Mouse (Mus musculus) heart, adult 11 months (tissue): Measurements from ENCODE around the gene Triobp.
A peak's percentile ranks its signal among the peaks of the same experiment; 100 is the strongest.
"Not testable (repeated sequence)": the region's sequence is repeated elsewhere in the genome, so short reads cannot be mapped to it uniquely, and the experiment has no call there.

Source experiments
- DNase-seq: peaks from one replicate; pipeline ENCODE4 v3.0.0; 2022

The Triobp gene

DNA sequence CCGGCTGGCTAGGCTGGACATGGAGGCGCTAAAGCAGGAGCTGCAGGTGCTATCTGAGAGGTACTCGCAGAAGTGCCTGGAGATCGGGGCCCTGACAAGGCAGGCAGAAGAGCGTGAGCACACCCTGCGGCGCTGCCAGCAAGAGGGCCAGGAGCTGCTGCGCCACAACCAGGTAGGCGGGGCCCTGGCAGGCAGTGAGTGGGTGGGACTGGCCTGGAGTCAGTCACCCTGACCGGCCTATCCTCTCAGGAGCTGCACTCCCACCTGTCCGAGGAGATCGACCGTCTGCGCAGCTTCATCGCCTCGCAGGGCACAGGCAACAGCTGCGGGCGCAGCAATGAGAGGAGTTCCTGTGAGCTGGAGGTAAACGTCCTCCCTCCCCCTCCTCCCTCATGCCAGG is 54.5 kb downstream of the Triobp start:
- peak; percentile 93 for DNase-seq

DNA sequence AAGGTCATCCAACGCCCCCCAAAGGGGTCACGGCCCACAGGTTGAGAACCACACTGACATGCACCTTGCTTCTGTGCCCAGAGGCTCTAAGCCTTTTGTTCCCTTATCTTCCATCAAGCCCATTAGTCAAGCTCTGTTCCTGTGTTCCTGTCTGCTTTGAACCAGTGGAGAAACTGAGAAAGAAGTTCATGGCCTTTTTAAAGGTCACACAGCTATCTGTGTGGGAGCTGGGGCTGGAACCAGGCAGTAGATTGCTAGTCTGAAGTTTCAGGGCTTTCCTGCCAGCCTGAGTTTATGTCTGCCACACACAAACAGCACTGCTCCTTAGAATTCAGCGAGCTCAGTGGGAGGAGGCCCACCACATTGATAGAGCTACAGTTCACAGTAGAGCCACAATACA is 55.6 kb downstream of the Triobp start:
- no peak for DNase-seq

DNA sequence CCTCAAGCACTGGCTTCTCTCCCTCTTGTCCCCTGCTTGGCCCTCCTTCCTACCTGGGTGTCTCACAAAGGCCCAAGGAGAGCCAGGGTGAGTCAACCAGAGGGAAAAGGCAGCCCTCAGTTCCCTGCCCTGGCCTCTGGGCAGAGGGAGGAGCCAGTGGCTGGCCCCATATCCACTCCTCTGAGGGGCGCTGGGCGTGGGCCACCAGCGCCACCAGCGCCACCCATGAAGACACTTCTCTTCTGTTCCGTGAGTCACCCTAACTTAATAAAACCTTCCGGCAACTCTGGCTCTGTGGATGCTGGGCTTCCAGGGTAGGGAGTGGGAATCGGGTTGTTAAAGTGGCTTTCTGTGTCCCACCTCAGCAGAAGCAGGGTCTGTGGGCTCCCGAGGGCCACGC is 58.1 kb downstream of the Triobp start:
- no peak for DNase-seq

DNA sequence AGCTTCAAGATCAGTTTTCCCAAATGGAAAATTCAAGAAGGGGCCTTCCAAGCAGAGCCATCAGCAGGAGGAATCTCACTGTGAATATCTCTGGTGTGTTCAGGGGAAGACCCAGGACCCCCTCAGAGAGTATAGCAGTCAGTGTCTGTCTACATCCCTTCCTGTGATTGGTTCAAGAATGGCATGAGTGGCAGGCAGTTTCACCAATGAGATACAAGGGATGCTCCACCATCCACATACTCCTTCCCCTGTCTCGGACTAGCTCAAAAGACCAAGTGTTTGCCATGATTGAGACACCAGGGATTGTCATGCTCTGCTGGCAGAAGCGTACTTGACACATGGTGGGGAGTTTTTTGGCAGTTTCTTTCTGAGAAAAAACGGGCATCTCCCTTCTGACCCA is 59.1 kb downstream of the Triobp start:
- no peak for DNase-seq

DNA sequence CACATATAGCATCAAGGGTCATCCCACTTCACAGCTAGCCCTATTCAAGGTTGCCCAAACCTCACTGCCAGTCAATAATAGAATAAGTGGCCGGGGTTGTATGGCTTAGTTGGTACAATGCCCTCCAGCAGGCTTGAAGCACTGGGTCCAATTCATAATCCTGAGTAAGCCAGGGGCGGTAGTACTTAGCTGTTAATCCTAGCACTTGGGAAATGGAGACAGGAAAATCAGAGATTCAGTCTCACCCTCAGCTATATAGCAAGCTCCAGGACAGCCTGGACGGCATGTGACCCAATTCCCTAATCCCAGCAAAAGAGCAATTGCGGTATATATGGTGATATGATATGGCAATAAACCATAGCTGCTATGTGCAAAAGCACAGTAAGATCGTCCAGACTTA is 59.5 kb downstream of the Triobp start:
- DNase-seq, result no peak

DNA sequence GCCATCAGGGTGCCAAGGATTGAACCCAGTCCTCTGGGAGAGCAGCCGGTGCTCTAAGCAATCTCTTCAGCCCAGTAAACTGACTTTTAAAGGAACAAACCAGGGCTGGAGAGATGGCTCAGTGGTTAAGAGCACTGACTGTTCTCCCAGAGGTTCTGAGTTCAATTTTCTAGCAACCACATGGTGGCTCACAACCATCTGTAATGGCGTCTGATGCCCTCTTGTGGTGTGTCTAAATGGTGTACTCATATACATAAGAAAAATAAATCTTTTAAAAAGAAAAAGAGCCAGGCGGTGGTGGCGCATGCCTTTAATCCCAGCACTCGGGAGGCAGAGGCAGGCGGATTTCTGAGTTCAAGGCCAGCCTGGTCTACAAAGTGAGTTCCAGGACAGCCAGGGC is 60.3 kb downstream of the Triobp start:
- DNase-seq, result not testable (repeated sequence)

DNA sequence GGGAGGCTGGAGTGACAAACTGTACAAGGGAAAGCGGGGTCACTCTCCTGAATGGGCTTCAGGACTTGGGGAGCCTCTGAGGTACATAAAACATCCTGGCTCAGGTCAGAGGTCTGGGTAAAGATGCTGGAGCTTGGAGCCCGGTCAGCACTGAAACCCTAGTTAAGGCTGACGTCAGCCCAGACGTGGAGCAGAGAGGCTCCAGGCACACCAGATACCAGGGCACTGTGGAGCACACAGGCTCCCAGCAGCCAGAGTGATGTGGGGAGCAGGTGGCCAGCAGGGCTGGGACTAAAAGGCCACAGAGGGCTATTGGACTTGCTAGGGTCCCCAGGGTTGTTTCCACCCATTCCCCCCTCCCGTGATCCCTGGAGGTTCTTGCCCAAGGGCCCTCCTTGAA is 62.2 kb downstream of the Triobp start:
- no peak for DNase-seq

DNA sequence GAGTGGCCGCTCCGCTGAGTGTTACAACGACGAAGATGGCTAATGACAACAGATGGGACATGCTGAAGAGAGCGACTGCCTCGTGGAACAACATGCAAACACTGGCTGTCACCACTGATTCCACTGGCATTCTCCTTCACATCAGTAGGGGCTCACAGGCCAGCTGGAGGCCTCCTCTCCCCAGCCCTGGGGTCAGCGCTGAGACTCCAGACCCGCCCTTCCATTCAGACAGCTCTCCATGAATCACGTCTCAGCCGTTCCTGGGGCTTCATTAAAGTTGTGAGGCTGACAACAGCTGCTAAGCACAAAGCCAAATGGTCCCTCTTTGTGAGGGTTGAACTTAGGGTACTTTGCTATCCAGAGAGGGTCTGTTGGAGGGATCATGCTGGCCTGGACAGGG is 64.0 kb downstream of the Triobp start:
- DNase-seq, result no peak

DNA sequence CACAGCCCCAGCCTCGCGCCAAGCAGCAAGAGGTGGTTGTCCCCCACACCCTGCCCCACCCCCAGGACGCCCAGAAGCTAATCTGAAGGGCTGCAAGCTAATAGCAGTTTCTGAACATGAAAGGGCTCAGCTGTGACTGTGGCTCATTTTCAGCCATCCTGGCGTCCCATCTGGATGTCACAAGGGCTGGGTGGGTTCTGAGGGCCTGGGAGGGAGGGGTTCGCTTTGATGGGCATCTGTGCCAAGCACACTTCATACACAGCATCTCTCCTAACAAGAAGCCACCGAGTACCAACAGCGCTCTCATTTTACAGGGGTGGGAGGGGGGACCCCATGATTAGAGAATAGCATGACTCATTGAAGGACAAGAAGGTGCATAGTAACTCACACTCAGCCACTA is 65.9 kb downstream of the Triobp start:
- no peak for DNase-seq

DNA sequence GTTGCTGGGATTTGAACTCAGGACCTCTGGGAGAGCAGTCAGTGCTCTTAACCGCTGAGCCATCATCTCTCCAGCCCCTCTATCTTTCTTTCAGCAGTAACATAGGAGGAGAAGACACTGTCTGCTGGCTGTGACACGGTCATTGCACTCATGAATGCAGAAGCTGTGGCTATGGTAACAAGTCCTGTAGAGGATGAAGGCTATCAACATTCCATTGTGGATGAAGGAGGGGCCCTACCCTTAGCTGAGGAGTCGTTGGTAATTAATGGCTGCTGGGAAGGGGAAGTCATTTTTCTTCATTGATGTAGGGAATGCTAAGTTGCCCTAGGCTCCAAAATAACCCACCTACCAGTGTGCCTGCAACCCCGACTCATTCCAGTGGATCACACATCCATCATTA is 70.7 kb downstream of the Triobp start:
- no peak for DNase-seq

DNA sequence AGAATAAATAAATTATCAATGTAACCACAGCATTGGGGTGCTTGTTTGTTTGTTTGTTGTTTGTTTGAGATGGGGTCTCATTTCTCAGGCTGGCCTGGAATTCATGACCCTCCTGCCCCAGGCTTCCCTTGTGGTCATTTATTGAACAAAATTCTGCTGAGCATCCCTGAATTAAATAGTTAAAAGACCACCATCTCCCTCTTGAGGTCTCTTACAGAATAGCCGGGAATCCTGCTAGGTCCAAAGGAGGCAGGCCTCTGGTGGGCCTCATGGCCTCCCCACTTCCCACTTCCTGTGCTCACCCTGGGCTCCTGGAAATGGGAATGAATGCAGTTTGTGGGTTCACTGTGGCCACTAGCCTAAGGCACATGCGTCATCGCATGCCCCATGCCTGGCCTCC is 71.4 kb downstream of the Triobp start:
- no peak for DNase-seq

DNA sequence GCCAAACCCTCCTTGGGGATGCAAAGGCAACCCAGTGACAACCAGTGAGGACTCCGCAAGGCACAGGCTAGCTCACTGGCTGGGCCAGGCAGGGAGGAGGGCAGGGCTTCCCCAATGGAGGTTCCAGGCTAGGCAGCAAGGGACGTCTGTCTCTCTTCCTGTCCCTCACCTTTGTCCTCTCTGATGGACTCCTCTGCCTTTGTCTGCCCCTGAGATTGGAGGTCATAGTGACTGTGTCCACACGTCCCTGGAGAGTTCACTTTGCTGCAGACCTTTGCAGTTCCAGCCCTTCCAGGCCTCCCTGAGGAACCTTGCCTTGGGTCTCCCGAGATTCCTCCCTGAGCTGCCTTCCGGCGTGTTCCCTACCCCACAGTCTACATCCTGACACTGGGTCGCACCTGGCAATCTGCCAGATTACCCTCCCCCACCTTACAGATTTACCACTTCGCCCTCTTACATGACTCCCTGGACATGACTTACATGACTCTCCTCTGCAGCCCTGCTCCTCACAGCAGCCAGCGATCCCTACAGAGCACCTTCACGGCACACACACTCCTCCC is 75.2 kb downstream of the Triobp start:
- DNase-seq, result no peak

DNA sequence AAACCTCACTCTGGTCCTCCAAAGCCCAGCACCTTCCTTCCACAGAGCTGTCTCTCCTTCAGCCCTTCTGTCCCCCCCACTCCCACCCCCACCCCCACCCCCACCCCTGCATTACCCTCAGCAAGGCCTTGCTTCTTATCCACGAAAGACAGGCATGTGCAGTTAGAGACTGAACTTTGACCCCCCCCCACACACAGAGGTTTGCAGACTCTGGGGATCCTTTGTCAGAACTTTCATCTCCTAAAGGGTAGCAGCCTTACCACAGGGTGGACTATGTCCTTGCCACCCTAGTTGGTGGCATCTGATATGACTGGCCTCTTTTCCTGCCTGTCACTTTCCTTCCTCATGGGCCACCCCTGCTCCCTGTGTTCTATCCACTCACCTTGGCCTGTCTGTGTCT is 75.8 kb downstream of the Triobp start:
- DNase-seq, result no peak

DNA sequence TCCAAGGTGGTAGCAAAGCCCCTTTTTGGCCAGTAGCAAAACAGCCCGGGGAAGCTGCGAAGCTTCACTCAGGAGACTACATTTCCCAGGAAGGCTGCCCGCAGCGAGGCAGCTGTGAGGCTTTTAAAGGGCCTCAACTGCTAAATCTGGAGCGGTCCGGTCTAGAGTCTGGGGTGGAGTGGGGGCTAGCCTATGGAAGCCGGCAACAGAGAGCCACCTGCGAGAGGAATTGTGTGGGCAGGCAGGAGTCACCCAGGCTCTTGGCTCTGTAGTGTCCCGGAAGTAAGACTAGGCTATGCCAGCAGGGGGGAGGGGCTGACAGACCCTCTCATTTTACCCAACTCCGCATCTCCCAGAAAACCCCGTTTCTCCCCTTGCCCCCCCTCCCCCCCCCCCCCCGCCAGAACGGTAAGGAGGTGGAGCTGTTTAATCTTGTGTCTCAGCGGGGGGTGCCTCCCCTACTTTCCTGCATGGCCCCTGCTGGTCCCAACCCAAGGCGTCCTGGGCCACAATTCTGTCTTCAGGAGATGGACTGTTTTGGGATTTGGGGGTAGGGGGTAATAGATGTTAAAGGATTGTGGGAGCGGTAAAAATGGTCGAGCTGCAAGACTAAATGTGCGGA is 78.3 kb downstream of the Triobp start:
- peak; percentile 89 for DNase-seq

DNA sequence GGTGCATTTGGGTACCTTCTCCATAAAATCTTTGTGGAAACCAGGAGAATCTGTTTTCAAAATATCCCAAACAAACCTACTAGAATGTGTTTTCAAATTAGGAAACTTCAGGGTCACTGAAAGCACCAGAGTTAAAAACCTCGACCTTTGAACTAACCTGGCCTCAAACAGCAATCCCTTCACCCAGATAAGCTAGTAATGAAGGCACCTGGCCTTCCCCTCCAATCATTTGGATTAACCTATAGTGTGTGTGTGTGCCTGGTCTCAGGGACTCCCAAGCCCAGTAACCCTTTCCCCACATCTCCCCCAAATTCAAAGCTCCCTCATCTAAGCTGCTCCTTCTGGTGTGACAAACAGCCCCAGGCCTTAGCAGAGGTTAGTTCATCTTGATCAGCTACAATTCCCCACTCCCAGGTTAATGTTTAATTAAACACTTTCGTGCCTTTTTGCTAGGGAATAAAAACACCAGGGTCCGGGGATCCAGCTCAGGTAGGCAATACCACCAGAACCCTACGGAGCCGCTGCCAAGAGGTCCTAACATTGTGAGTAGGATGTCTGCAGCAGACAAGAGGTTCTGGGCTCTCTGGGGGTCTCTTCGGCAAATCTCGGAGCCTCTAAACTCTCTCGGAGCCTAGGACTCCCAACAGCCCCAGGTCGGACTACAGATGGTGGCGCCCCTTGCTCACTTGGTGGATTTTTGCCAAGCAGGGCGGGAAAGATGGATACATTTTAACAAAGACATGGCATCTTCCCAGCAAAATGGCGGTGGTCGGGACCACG is 79.2 kb downstream of the Triobp start:
- peak; percentile 91 for DNase-seq

DNA sequence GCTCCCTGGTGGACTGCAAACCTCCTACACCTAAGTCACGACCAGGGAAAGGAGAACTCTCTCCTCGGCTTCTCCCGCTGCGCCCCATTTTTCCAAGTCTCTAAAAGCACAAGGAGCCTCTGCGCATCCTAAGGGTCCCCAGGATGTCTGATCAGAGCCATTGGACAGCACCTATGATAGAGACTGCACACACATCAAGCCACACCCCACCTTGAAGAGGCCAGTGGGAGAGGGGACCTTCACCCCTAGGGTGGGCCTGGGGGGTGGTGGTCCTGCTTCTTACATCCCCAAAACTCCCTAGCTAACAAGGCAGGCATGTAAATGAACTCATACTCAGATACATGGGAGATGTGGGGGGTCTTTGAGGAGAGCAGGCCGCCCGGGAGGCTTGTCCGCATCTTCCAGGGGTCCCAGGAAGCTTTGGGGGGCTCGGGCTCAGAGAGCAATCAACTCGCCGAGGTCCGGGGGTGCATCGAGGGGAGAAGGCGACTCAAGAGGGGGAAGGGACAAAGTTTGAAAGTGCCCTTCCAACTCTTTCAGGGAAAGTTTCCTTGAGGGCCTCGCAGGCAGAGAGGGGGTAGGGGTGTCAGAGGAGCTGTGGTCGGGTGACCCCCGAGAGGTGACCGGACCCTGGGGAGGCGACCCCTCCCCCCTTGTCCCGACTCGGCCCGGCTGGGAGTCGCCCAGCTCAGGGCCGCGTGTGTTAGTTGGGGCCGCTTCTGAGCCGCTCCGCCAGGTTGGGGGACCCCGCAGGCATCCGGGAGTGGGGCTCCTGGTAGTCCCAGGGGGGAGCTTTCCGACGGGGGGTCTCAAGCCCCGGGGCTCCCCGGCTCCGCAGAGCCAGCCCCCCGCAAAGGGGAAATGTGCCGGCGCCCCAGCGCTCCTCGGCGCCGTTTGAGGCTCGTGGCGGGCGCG is 80.0 kb downstream of the Triobp start:
- DNase-seq, result peak; percentile 96

DNA sequence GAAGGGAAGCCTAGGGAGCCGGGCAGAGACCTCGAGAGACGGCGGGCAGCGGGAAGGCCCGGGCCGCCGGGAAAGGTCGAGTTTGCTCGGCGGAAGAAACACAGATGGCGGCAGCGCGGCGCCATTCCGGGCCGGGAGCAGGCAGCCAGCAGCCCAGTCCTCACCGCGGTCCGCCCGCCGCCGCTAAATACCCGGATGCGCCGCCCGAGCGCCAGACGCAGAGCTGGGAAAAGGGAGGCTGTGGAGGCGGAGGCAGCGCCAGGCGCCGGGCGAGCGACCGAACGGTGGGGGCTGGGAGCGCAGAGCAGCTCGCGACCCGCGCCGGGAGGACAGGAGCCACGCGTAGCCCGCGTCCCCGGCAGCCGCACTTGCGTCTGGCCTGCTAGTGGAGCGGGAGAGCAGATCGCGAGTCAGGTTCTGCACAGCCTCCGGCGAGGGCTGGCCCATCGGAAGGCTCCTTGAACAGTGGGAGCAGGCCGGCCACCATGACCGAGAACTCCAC is 80.8 kb downstream of the Triobp start, which contains the start of gene H1f0:
Gene H1f0 (plus strand): TSS at position 214 of the 502 bp plus-strand sequence.
- DNase-seq, result peak; percentile 99

DNA sequence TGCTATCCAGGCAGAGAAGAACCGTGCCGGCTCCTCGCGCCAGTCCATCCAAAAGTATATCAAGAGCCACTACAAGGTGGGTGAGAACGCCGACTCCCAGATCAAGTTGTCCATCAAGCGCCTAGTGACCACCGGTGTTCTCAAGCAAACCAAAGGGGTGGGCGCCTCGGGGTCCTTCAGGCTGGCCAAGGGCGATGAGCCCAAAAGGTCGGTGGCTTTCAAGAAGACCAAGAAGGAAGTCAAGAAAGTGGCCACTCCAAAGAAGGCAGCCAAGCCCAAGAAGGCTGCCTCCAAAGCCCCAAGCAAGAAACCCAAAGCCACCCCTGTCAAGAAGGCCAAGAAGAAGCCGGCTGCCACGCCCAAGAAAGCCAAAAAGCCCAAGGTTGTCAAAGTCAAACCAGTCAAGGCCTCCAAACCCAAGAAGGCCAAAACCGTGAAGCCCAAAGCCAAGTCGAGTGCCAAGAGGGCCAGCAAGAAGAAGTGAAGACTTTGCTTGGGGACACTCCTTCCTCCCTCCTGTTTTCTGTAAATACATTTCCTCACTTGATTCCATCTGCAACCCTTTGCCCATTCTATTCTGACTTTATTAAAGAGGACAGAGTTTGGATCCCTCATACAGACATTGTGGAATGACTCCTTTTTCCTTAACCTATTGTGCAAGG is 81.4 kb downstream of the Triobp start:
- no peak for DNase-seq

DNA sequence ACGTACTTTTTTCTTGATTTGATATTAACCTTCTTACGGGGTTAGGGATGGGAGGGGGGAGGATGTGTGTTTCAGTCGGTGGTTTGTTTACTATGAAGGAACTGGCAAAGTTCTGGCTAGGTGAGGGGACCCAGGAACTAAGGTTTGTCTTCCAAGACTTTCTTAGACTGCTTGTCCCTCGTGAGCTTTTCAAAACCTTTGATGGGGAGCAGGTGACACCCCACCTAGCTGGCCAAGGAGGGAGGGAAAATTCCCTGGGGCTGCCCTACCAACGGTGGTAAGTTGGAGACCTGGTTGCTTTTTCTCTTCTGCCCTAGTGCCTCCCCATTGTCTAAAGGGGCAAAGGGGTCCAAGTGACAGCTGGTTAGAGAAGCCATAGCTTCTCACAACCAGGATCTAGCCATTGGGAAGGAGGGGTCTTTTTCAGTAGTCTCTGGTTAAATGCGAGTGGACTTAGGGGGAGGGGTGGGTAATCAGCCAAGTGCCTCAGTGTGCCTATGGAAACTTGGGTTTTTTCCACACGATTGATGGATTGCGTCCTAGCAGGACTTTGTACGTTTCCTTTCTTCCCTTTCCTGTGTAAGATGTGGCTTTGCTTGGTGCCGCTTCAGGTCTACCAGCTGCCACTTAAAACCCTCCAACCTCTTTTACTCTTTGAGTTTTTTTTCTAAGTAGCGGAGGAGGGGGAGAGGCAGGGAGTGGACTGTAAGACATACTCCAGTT is 82.2 kb downstream of the Triobp start:
- peak; percentile 88 for DNase-seq

DNA sequence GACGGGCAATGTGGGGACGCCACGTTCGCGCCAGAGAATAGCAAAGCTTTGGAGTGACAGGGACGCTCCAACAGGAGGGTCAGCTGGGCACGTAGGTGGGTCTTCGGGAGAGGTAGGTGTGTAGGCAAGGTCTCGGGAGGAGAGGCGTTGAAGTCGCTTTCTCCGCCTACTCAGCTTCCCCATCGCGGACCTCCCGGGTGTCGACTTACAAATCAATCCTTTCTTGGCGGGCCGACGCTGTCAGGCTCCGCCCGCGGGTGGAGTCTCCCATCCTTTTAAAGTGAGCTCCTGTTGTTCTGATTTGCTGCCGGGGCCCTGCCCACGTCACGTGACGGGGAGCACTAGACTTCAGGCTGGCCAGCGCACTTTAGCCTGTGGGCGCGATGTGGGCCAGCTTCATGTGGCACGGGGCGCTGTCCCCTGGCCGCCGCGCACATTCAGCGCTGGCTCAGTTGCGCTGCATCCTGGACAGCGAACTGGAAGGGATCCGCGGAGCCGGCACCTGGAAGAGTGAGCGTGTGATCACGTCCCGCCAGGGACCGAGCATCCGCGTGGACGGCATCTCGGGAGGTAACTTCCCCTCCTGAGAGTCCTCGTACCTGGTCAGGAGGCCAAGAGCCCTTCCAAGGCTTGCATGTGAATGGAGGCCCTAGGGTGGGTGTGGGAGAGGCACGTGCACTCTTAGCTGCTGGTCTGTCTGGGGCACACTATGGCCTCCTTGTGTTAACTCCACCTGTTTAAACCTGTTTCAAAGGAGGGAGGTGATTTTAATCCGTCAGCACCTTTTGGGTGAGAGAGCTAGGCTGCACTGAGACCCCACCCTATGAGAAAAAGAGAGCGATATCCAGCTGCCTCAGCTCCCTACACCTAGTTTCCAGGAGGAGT is 83.3 kb downstream of the Triobp start:
- DNase-seq, result peak; percentile 100

DNA sequence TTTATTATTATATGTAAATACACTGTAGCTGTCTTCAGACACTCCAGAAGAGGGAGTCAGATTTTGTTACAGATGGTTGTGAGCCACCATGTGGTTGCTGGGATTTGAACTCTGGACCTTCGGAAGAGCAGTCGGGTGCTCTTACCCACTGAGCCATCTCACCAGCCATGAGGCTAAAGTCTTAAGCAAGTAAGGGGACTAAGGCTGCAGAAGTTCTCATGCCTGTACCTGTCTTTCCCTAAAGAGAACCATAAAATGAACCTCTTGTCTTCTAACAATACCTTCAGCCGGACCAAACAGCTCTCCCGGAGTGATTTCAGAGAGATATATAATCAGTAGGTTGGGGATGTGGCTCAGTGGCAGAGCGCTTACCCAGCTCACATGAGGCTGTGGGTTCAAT is 84.4 kb downstream of the Triobp start:
- not testable (repeated sequence) for DNase-seq
